Mouse (Mus musculus) brown adipose tissue, adult 24 weeks (tissue): ENCODE results near the gene Arhgef2. TPM values are rescaled to one million over a fixed set of nuclear protein-coding genes. Genes with fewer than 3 reads are reported as not detected.
"Not testable (repeated sequence)": the region's sequence is repeated elsewhere in the genome, so short reads cannot be mapped to it uniquely, and the experiment has no call there.

ENCODE experiments used
- H3K27ac ChIP-seq: fragments of 200-500 bp; replicated peaks from 2 replicates; pipeline ENCODE4 v1.5.1; 2012; ENCODE audit warnings: low read depth, mild to moderate bottlenecking, low read length
- H3K4me1 ChIP-seq: fragments of 200-500 bp; 2 replicates; pipeline ENCODE4 v1.6.1; 2012; ENCODE audit warnings: low read length, mixed read lengths; ENCODE audit not compliant: control insufficient read depth, insufficient read depth, insufficient read length
- H3K4me3 ChIP-seq: fragments of 200-500 bp; 2 replicates; pipeline ENCODE4 v1.5.1; 2012; ENCODE audit warnings: low read depth, mild to moderate bottlenecking, low read length, moderate library complexity; ENCODE audit not compliant: insufficient read depth
- polyA plus RNA-seq: library from polyadenylated mRNA; stranded (reverse); fragments of >200 nt; gene quantifications from 2 replicates; pipeline ENCODE4 v1.2.4, GENCODE M21; 2012; ENCODE audit not compliant: missing spikeins, insufficient read depth, insufficient read length

The Arhgef2 gene
- polyA plus RNA-seq = 13.7 and 23.6 TPM in 2 replicates

DNA sequence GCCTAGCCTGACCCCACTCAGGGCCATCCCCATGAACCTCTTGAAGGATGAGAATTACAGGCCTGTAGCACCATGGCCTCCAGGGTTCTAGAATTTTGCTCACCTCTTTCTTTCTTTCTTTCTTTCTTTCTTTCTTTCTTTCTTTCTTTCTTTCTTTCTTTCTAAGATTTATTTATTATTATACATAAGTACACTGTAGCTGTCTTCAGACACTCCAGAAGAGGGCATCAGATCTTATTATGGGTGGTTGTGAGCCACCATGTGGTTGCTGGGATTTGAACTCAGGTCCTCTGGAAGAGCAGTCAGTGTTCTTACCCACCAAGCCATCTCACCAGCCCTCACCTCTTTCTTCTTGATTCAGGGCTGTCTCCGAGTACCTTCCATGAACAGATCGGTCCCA is at the start of gene Arhgef2:
TSS of gene Arhgef2 (plus strand) at position 301 of the 400 bp plus-strand sequence.
- peaks cover 10% of the 10 kb centered on the region; the same call in 1 of the 2 replicates for H3K4me1 ChIP-seq
- not testable (repeated sequence) for H3K27ac ChIP-seq, H3K4me3 ChIP-seq

DNA sequence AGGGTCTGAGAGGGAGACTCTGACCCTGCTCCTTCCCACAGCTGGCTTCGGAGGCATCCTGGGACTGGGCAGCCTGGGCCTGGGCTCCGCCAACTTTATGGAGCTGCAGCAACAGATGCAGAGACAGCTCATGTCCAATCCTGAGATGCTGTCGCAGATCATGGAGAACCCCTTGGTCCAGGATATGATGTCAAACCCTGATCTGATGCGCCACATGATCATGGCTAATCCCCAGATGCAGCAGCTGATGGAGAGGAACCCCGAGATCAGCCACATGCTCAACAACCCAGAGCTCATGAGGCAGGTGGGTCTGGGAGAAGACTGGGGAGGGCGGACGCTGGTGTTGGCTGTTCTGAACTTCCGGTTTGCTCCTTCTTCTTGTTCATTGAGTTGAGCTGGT is 49.1 kb upstream of the Arhgef2 start:
- no peak overlapping the region for H3K27ac ChIP-seq
- H3K4me1 ChIP-seq = 0 out of 2 replicates have a peak, but pooled peaks cover 1% of the 10 kb centered on the region
- H3K4me3 ChIP-seq = no peak overlapping the region

- no peak overlapping the region for H3K4me3 ChIP-seq
- no peak overlapping the region for H3K27ac ChIP-seq
- no peaks in the 10 kb centered on the region for H3K4me1 ChIP-seq
These were observed 46.2 kb upstream of the Arhgef2 start for GRCm38 (mm10) chr3:88559596-88559995.

GRCm38 (mm10) chr3:88561989-88562388 is 43.8 kb upstream of the Arhgef2 start:
- no peak overlapping the region for H3K27ac ChIP-seq
- H3K4me1 ChIP-seq = peaks cover 7% of the 10 kb centered on the region
- no peak overlapping the region for H3K4me3 ChIP-seq

DNA sequence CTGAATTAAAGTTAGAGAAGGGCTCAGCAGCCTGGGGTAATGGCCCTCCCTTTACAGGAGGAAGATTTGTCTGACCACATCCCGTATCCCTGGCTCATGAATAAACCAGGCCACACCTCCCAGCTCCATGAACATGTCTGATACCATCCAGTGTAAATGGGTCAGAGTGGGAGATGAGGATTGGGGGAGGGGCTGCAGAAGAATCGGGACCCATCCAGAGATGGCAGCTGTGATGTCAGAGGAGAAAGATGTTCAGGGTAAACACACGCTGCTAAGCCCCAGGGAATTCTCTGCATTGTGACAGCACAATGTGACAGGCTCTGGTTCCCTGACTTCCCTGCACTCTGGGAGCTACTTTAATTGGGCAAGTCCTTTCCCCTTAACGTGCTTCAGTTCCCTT is 42.3 kb upstream of the Arhgef2 start:
- peaks cover 8% of the 10 kb centered on the region for H3K4me1 ChIP-seq
- no peak overlapping the region for H3K4me3 ChIP-seq
- no peak overlapping the region for H3K27ac ChIP-seq

- Histone ChIP-seq H3K4me3 (no peak overlapping the region), H3K27ac (no peak overlapping the region), H3K4me1 (peaks cover 11% of the 10 kb centered on the region)
These were observed 41.8 kb upstream of the Arhgef2 start for GRCm38 (mm10) chr3:88563966-88564365.

DNA sequence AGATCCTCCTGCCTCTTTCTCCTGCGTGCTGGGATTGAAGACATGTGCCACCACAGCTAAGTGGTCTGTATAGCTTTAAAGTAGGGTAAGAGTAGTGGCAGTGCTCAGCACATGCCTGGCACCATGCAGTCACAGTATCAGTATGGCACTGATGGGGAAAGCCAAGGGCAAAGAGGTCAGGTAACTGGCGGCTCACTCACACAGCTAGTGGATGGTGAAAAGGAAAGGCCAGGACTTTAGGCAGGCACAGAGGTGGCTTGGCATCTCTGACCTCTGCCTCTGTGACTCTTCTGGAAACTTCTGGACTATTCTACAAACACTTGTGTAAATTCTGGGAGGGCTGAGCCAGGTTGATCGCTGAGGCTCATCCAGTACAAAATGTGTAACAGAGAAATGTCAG is 39.6 kb upstream of the Arhgef2 start:
- Histone ChIP-seq H3K27ac (peak overlapping the region; percentile 92), H3K4me1 (peaks cover 15% of the 10 kb centered on the region), H3K4me3 (no peak overlapping the region)

- Histone ChIP-seq H3K4me1 (peaks cover 15% of the 10 kb centered on the region), H3K27ac (peak overlapping the region; percentile 92), H3K4me3 (no peak overlapping the region)
These were observed 39.2 kb upstream of the Arhgef2 start for GRCm38 (mm10) chr3:88566536-88567061.

DNA sequence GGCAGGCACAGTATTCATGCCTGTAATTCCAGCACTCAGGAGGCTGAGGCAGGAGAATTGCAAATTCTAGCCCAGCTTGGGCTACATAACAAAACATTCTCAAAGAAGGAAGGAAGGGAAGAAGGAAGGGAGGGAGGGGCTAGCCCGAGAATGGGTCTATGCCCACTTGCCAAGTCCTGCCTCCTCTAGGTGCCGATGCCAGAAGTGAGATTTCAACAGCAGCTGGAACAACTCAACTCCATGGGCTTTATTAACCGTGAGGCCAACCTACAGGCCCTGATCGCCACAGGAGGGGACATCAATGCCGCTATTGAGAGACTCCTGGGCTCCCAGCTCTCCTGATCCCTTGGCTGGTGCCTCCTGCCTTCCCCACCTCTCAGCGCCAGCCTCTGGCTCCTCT is 37.9 kb upstream of the Arhgef2 start:
- Histone ChIP-seq H3K27ac (peak overlapping the region; percentile 93), H3K4me1 (peaks cover 15% of the 10 kb centered on the region), H3K4me3 (no peak overlapping the region)

GRCm38 (mm10) chr3:88568615-88569014 is 37.2 kb upstream of the Arhgef2 start:
- H3K4me3 ChIP-seq = no peak overlapping the region
- peaks cover 15% of the 10 kb centered on the region for H3K4me1 ChIP-seq
- H3K27ac ChIP-seq = peak overlapping the region; percentile 93

GRCm38 (mm10) chr3:88569093-88569492 is 36.7 kb upstream of the Arhgef2 start:
- peaks cover 15% of the 10 kb centered on the region for H3K4me1 ChIP-seq
- peak overlapping the region; percentile 93 for H3K27ac ChIP-seq
- H3K4me3 ChIP-seq = no peak overlapping the region

GRCm38 (mm10) chr3:88569694-88570093 is 36.1 kb upstream of the Arhgef2 start:
- Histone ChIP-seq H3K4me1 (peaks cover 15% of the 10 kb centered on the region), H3K27ac (peak overlapping the region; percentile 60), H3K4me3 (no peak overlapping the region)

- Histone ChIP-seq H3K27ac (no peak overlapping the region), H3K4me1 (peaks cover 15% of the 10 kb centered on the region), H3K4me3 (no peak overlapping the region)
These were observed 35.4 kb upstream of the Arhgef2 start for GRCm38 (mm10) chr3:88570341-88570740.

DNA sequence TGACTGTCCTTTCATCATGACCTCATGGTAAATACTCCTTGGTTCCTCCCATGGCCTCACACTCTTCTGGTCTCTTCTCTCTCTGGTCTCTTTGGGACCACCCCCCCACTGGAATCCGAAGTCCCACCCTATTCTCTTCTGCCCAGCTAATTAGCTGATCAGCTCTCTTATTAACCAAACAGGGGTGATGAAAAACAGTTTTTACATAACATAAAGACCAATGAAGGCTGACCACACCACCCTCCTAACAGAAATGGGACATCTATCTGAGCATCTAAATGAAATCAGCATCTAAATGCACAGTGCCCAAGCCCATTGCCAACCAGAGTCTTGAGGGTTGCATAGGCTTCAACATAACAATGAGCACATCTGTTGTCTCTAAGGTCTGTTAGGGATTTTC is 33.9 kb upstream of the Arhgef2 start:
- Histone ChIP-seq H3K4me1 (peaks cover 9% of the 10 kb centered on the region), H3K27ac (no peak overlapping the region), H3K4me3 (no peak overlapping the region)

DNA sequence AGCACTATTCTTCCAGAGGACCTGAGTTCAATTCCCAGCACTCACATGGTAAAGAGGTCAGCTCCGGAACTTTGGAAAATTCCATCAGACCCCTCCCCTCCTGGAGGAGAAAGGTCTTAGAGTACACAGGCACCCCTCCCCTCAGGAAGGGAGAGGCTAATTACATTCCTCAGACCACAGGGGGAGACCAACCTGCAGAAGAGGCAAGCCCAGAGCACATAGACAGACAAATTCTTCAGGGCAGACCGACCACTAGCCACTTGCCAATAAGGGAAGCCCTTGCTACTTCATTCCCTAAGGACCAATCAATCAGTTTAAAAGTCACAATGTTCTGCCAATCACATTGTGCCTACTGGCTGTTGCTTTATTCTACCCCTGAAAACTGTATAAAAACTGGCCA is 32.9 kb upstream of the Arhgef2 start:
- Histone ChIP-seq H3K4me3 (no peak overlapping the region), H3K4me1 (peaks cover 8% of the 10 kb centered on the region), H3K27ac (no peak overlapping the region)

- H3K4me3 ChIP-seq = no peak overlapping the region
- 0 out of 2 replicates have a peak, but pooled peaks cover 4% of the 10 kb centered on the region for H3K4me1 ChIP-seq
- H3K27ac ChIP-seq = no peak overlapping the region
These were observed 32.0 kb upstream of the Arhgef2 start for GRCm38 (mm10) chr3:88573810-88574209.
